Mouse (Mus musculus) ZHBTc4 (cell line): Measurements from ENCODE around the gene Naxd.
A peak's percentile ranks its signal among the peaks of the same experiment; 100 is the strongest.
"Not testable (repeated sequence)": the region's sequence is repeated elsewhere in the genome, so short reads cannot be mapped to it uniquely, and the experiment has no call there.

Experiments used
- DNase-seq: peaks from one replicate; pipeline ENCODE4 v3.0.0-alpha.2; 2011; ENCODE audit warnings: low read depth, low spot score

Naxd gene

GRCm38 (mm10) chr8:11471309-11471708 is 26.0 kb upstream of the Naxd start:
- DNase-seq: no peak

DNA sequence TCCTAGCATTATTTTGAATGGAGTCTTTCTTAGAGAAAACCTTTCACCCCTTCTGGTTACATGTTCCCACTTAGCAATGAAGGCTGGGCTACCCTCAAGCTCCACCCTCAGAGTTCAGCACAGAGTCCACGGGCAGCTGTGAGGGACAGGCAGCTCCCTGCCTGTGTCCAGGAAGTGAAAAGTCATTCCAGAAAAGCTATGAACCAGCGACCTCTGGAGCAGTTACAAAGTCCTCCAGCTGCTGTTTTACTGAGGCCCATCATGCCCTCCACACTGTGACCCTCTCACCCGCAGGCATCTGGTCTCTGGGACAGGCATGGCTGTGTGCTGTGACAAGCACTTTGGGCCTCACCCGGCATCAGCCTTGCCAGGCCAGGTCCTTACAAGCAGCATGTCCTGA is 24.2 kb upstream of the Naxd start:
- DNase-seq: no peak

- DNase-seq: no peak
Observed at GRCm38 (mm10) chr8:11475397-11475796, 21.9 kb upstream of the Naxd start.

GRCm38 (mm10) chr8:11475876-11476275 is 21.4 kb upstream of the Naxd start:
- DNase-seq: no peak

DNA sequence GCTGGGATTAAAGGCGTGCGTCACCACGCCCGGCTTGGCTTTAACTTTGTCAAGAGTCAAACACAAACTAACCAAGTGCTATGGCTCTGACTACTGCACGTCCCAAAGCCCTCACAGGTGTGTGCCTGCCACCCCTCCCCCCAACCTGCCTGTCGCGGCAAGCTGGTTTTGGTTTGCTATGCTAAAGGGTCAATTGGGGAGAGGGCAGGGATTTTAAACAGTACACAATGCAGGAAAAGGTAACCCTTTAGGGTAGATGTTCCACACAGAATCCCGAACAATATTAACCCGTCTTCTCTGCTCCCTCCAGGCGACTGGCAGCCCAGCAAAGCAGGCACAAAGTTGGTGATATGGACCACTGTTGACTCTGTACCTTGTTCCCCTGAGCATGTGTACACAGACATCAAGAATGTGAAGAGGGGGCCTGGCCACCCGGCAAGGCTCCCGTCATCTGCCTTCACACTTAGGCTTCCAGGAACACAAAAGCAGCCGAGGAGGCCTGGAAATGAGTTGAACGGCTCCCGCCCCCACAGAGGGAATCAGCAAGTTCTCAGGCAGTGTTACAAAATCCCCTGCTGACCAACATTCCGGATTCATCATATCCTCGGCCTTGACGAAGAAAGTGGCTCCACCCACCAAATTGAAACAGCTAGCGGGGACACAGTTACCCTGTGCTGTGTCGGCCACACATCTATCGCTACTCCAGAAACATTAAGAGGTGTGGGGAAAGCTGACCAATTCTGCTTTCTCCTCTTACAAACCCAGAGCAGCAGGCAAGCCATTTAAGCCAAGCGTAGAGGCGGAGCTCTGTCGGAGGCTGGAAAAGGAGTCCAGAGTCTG is 20.7 kb upstream of the Naxd start:
- DNase-seq: peak; percentile 51

DNA sequence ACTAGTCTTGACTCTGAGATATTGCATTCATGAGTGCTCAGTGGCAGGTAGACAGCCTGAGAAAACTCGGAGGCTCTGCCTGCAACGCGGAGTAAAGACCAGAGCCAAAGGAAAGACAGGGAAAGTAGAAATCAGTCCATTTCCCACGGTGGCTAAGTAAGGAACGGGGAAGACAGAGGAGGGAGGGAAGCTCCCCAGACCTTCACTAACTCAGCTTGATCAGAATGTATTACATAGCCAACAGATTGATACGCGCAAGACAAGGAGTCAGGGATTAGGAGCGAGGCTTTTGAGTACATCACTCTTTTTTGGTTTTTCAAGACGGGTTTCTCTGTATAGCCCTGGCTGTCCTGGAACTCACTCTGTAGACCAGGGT is 20.1 kb upstream of the Naxd start:
- DNase-seq: no peak

DNA sequence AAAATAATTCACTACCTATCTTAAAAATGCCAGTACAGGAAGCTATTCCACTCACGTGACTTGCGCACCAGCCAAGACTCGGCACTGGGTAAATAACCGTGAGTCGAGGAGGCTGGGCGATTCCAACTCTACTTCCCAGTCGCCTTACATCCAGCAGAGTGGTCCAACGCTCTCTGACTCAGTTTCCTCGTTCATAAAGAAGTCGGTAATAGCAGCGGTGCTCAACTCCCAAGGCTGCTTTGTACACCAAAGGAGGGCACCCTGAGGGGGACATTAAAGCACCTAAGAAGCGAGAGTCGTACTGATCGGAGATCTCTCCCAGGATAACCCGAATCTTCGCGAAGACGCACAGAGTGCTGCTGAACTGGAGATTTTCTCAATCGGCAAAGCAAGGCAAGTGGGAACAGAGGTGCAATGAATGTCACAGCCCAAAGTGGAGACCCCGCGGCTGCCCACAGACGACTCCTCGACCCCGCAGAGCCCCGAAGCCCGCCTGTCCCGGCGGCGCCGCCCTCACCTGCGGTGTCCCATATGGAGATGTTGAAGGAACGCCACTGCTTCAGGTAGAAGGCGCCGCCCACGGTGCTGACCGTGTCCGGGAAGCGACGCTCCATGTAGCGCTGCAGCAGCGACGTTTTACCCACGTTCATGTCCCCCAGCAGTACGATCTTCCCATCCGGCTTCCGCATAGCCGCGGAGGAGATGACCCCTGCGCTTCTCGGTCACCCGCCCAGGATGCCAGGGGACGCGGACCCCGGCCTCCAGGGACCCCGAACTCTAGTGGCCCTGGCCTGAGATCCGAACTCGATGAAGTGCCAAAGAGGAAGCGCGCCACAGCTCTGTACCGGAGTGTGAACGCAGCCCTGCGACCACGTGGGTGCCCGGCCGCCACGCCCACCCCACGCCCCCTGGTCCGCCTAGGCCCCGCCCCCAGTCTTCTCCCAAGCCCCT is 19.2 kb upstream of the Naxd start, which contains the start of gene Rab20:
Gene Rab20 (minus strand): TSS at position 900 of the 951 bp plus-strand sequence.
- DNase-seq: peak; percentile 76

DNA sequence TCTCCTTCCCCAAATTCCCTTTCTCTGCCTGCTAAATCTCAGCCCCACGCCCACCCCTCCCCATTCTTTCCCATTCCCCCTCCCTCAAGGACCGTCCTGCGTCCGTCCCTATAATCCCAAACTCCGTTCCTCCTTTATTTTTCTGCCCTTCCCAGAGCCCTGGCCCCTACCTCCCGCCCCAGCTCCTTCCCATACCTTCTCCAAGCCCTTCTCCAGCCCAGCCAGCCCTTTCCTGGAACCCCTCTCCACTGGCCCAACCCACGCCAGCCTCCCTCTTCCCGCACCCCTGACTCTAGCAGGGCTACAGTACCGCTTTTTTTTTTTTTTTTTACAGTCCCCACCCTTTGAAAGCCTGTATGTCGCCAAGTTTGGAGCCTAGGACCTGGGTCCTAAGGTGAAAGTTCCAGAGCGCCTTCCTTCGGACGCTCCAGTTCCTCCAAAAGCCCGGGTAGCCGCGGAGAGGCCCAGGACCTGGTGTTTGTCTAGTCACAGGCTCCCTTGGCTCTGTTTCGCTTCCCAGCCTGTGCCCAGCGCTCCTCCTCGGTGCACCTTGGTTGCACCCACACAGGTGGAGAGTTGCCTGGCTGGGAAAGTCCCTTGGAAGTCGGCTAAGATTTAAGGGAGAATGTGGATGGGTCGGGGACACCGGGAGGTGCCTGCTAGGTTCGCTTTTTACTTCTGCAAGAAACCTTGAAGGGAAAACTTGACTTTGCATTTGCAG is 18.3 kb upstream of the Naxd start:
- DNase-seq: peak; percentile 24

GRCm38 (mm10) chr8:11479591-11479990 is 17.7 kb upstream of the Naxd start:
- no peak for DNase-seq

DNA sequence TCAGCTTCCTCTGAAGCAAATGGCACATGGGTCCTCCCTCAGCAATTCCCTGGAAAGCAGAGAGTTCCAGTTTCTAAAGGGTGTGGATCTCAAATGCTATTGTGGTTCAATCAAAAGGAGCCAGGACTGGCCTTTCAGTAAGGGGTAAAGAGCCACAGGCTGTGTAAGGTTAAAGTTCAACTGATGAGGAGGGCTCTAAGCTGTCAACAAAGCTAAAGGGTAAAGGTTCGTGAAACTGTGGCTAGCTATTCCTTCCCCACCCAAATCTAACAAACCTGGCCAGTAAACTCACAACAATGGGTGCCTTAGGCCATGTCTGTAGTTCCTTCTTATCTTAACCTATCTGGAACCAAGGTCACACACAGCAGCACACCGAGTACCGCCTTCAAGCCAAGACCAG is 15.4 kb upstream of the Naxd start:
- peak; percentile 58 for DNase-seq

DNA sequence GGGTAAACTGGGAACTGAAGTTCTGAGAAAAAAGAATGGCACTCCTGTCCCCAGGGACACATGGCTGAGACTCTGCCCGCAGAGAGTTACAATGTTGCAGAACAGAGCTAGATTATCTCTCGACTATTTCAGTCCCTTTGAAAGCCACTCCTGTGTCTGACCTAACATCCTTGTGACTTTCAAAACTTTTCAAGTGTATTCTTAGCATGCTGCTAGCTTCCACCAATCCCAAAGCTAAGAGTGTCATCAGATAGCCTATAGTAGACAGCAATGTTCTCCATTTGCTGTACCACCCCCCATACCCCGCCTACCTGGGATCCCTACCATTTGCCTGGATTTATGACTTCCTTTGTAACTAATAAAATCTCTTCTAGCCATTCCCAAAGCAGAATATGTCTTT is 14.8 kb upstream of the Naxd start:
- no peak for DNase-seq

GRCm38 (mm10) chr8:11486142-11486541 is 11.2 kb upstream of the Naxd start:
- peak; percentile 71 for DNase-seq

DNA sequence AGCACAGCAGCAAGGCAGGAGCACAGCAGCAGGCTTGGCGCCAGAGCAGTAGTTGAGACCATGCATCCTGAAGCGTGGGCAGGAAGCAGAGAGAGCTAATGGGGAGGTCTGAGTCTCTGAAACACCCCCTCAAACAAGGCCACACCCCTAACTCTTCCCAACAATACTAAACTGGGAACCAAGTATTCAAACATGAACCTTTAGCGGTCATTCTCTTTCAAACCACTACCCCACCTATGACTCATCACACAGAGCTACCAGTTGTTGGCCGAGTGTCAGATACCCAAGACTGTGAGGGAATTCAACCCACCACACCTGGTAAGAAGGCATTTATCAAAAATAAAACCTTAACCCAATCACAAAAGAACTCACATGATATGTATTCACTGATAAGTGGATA is 10.1 kb upstream of the Naxd start:
- DNase-seq: no peak

DNA sequence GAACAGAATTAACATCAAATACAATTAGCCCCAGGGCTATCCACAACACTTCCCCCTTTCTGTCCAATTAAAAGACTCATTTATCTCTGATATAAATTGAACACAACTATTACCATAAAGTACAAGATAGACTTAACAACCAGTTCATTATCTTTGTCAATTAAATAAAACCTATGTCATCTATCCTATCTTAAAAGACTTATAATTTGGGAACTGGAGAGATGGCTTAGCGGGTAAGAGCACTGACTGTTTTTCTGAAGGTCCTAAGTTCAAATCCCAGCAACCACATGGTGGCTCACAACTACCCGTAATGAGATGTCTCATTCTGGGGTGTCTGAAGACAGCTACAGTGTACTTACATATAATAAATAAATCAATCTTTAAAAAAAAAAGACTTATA is 5.0 kb upstream of the Naxd start:
- DNase-seq: not testable (repeated sequence)

- no peak for DNase-seq
Observed at GRCm38 (mm10) chr8:11498281-11498680, 975 bp downstream of the Naxd start.

DNA sequence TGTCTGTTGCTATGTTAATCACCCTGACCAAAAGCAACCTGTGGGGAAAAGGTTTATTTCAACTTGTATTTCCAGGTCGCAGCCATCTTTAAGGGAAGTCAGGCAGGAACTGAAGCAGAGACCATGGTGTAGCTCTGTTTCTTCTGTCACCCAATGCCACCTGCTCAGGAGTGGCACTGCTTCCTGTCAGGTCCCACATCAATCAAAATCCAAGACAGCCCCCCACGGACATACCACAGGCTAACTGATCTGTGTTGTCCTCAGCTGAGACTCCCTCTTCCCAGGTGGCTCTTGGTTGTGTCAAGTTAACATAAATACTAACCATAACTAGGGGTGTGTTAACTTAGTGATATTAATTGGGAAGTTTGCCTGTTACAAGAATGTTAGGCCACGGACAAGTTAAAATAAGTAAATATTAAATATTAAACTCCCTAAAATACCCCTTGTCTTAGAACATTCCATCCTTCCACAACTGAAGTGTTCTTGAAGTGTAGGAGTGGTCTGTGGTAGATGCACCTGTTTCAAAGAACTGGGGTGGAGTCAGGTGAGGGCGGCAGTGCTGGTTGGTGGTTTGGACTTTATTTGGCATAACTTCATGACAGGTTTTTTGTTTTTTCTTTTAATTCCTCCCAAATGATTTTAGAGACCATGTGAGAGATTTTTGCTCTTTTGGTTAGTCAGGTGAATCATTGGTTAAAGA is 1.6 kb downstream of the Naxd start:
- DNase-seq: no peak

DNA sequence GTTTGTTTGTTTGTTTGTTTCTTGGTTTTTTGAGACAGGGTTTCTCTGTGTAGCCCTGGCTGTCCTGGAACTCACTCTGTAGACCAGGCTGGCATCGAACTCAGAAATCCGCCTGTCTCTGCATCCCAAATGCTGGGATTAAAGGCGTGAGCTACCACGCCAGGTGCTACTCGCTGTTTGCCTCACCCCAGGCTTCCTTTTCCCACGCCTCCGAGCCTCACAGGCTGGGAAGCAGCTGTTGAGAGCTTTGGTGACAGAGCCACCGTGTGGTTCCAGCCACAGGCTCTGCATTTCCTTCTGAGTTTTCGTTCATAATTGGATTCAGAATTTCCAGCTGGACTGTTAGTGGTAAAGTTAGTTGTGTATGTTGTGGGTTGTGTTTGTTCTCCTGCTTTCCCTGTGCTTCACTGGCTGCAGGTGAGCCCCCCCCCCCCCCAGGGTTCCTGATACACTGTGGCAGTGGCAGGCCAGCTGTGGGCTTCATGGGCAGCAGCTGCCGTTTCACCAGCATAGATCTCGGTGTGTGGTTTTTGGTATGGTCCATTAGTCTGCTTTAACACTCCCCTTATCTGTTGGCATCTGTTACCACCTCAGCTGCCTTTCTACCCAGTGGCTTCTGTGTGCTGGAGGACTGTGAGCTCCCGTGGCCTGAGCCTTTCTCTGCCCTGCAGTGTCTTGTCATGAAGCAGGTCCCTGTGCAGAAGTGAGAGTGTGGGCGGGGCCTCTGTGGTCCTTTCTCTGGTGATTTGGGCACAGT is 6.3 kb downstream of the Naxd start:
- DNase-seq: no peak

- DNase-seq: no peak
Observed at GRCm38 (mm10) chr8:11506074-11506473, 8.8 kb downstream of the Naxd start.

DNA sequence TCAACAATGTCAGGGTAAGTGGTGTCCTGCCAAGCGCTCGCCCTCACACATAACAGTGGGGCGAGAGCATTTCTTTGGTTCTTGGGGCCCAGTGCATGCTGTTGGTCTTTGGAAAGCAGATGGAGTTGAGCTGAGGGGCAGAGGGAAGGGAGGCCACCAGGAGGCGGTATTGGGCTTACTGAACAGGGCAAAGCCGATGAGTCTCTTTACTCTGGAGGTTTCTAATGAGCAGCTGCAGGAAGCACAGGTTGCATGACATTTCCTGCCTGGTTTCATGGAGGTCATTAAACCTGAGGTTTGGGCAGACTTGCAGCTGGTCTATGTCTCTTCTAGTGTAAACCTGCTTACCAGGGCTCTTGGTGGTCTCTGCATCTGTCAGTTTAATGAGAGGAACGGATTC is 9.5 kb downstream of the Naxd start:
- DNase-seq: peak; percentile 77

DNA sequence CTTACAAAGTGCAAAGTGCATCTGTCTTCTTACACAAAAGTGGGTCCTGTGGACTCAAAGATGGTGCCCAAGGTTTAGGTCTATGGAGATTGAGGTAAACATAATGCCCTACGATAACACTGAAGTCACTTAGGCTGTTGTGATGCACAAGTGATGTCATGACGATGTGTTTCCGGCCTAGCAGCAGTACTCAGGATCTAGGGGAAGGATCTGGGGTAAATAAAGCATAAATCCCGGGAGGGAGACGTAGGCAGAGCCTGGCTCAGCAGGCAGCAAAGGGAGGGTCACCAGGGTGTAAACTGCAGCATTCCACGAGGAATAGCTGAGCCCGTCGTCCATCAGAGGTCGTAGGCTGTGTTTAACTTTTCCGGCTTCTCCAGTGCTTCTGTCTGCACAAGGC is 11.6 kb downstream of the Naxd start:
- DNase-seq: no peak

DNA sequence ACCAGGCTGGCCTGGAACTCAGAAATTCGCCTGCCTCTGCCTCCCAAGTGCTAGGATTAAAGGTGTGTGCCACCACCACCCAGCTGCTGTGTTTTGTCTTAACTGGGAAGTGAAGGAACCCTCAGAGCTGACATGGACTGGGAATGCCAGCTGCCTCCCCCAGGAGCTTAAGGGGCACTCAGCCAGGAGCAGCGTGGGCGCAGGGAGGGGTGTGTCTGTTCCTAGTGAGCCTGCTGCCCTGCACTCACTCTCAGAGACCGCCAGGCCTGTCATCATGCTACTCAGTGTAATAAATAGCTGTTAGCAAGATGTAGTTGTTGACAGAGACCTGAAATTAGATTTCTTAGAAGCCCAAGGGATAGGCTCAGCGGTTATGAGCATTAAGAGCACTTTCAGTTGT is 13.7 kb downstream of the Naxd start:
- no peak for DNase-seq
